Comparison of ENCODE assay signal across 27 mouse cellular contexts in the genomic region with DNA sequence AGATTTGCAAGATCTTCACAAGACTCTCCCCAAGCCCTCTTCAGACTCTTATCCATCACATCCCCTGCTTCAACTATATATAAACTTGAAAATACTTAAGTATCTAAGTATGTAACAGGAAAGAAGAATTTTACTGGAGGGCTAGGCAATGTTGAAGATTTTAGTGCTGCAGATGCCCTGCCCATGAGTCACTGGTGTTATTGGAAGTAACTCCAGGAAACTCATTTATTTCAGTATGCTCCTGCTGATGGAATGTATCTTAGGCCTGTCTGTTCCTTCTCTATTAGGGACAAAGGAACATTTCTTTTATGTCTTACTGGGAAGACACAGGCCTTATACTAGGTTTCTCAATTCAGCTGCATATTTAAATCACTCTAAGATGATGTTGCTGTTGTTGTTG.
"Had no signal": no experiment of that assay in that cellular context is flagged by ENCODE, and none has a peak within 500 bp of the region (broad histone marks: within the 10 kb centered on the region; RNA-seq: fewer than 3 reads in every experiment).

No protein-coding gene starts in this region.

- H3K4me1 ChIP-seq: heart, embryonic 10.5 days; heart, embryonic 12.5 days; hindbrain, embryonic 10.5 days; hindbrain, embryonic 12.5 days; intestine, embryonic 15.5 days; limb, embryonic 10.5 days; limb, embryonic 12.5 days; liver, embryonic 13.5 days; liver, embryonic 15.5 days had no signal

- ATAC-seq: hindbrain, embryonic 16.5 days; inflammation-experienced regulatory T-cells, adult 6 months; intestine, embryonic 15.5 days; intestine, postnatal 0 days had no signal

- H3K27ac ChIP-seq: gastrocnemius, adult 2 months; heart, embryonic 10.5 days; hindbrain, embryonic 10.5 days; hindbrain, embryonic 12.5 days; hindbrain, embryonic 14.5 days; intestine, embryonic 15.5 days; layer of hippocampus, adult 2 months; left cerebral cortex, adult 2 months; limb, embryonic 10.5 days; limb, embryonic 12.5 days; liver, embryonic 13.5 days; liver, embryonic 15.5 days had no signal

- H3K4me3 ChIP-seq: gastrocnemius, adult 2 months; heart, embryonic 10.5 days; heart, embryonic 12.5 days; hindbrain, embryonic 10.5 days; hindbrain, embryonic 12.5 days; intestine, embryonic 15.5 days; layer of hippocampus, adult 2 months; left cerebral cortex, adult 2 months; limb, embryonic 10.5 days; limb, embryonic 12.5 days; liver, embryonic 13.5 days; liver, embryonic 15.5 days had no signal

- DNase-seq: gastrocnemius, adult 2 months; gastrocnemius, postnatal 10 days; gastrocnemius, postnatal 25 days; heart, adult 18-20 months; heart, postnatal 10 days; heart, postnatal 4 days; kidney, adult 18-20 months; kidney, adult 8-10 months; kidney, postnatal 10 days; kidney, postnatal 25 days; kidney, postnatal 4 days; liver; liver, embryonic 13.5 days had no signal
